Mouse (Mus musculus) heart, embryonic 12.5 days (tissue): ENCODE results near the gene Ndufs7. TPM values are rescaled to one million over a fixed set of nuclear protein-coding genes. Genes with fewer than 3 reads are reported as not detected.
A peak's percentile ranks its signal among the peaks of the same experiment; 100 is the strongest.

Source experiments
- ATAC-seq: fragments of 200-750 bp; cut with Nextera tagmentation; 2 replicates; pipeline ENCODE4 v1.8.0; 2017; ENCODE audit warnings: moderate TSS enrichment, moderate library complexity; ENCODE audit not compliant: insufficient number of reproducible peaks, low FRiP score
- H3K27ac ChIP-seq: fragments of 300-500 bp; sonication (generic); 2 replicates; pipeline ENCODE4 v1.5.1; 2016; ENCODE audit warnings: mild to moderate bottlenecking, moderate library complexity; ENCODE audit not compliant: poor library complexity, severe bottlenecking
- H3K27me3 ChIP-seq: fragments of 300-500 bp; sonication (generic); replicated peaks from 2 replicates; pipeline ENCODE4 v1.6.1; 2016; ENCODE audit warnings: mild to moderate bottlenecking, moderate library complexity
- H3K36me3 ChIP-seq: fragments of 300-500 bp; sonication (generic); 2 replicates; pipeline ENCODE4 v1.6.1; 2016; ENCODE audit warnings: mild to moderate bottlenecking, moderate library complexity
- H3K4me1 ChIP-seq: fragments of 300-500 bp; sonication (generic); replicated peaks from 2 replicates; pipeline ENCODE4 v1.6.1; 2016; ENCODE audit warnings: mild to moderate bottlenecking
- H3K4me2 ChIP-seq: fragments of 300-500 bp; sonication (generic); 2 replicates; pipeline ENCODE4 v1.6.1; 2016; ENCODE audit warnings: mild to moderate bottlenecking, moderate library complexity
- H3K4me3 ChIP-seq: fragments of 300-500 bp; sonication (generic); 2 replicates; pipeline ENCODE4 v1.5.1; 2016; ENCODE audit warnings: mild to moderate bottlenecking
- H3K9ac ChIP-seq: fragments of 300-500 bp; sonication (generic); 2 replicates; pipeline ENCODE4 v1.6.1; 2016; ENCODE audit warnings: mild to moderate bottlenecking, moderate library complexity
- H3K9me3 ChIP-seq: fragments of 300-500 bp; sonication (generic); replicated peaks from 2 replicates; pipeline ENCODE4 v1.6.1; 2016; ENCODE audit warnings: mild to moderate bottlenecking, moderate library complexity
- WGBS: fragments of 180-500 bp; shearing (Covaris S2); methylation state at CpG from one replicate; pipeline ENCODE4 v1.1.7; 2016; 5-methylcytosine and 5-hydroxymethylcytosine counted together
- polyA plus RNA-seq: library from polyadenylated mRNA; unstranded; fragments of >200 nt; fragmentation: Nextera tagmentation; extraction: Ambion mirVana; gene quantifications from 2 replicates; pipeline ENCODE4 v1.2.1, GENCODE M21; 2016

The Ndufs7 gene
- polyA plus RNA-seq, 1 experiment from 2014 or later, result 454 TPM

DNA sequence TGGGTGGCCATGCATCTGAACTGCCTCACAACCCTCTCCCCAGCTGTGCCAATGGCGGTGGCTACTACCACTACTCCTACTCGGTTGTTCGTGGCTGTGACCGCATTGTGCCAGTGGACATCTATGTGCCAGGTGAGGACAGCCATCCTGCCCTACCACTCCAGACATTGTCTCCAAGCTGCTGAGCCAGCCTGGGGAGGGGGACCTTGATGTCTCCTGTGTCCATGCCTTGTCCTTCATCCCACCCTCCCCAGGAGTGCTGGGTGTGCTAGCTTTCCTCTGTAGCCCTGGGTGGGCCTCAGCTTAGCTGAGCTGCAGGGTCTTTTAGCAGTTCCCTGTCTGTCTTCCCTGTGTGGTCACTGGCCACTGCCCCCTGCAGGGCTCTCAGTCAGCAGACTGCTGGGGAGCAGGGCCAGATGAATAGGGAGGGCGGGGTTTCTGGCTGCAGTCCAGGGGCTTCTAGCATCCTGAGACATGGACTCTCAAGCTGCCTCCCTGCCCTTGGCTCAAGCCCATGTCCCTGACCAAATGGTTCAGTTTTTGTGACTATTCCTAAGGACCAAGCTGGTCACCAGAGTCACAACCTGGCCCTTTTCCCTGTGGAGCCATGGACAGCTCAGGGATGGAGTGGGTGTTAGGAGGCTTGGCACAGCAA, 7.1 kb downstream of the Ndufs7 start:
- no peak overlapping the region for H3K4me2 ChIP-seq
- H3K9me3 ChIP-seq, result no peaks in the 10 kb centered on the region
- H3K9ac ChIP-seq, result no peak overlapping the region
- 87% methylated on average over 5 of the region's 5 CpGs for WGBS
- H3K36me3 ChIP-seq, result peaks cover 72% of the 10 kb centered on the region
- no peak overlapping the region for H3K27ac ChIP-seq
- no peaks in the 10 kb centered on the region for H3K27me3 ChIP-seq
- no peak overlapping the region for H3K4me3 ChIP-seq
- peaks cover 44% of the 10 kb centered on the region for H3K4me1 ChIP-seq
- no peak for ATAC-seq

DNA sequence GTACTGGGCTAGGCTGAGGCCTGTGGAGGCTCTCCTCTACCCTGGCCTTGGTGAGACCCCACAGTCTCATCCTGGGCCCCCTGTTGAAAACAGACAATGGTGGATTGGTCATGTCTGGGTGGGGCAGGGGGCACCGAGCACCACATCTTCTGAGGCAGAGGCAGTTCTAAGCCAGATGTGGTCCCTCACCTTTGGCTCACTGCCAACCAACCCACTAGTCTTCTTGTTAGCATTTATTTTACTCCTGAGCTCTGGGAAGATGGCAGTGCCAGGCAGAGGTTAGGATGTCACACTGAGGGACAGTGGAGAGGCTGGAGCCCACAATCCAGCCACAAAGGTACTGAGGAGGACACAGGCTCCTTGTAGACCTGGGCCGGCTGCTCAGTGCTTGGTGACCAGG, 9.0 kb downstream of the Ndufs7 start:
- WGBS, result 79% methylated on average over 2 of the region's 2 CpGs
- H3K9ac ChIP-seq, result no peak overlapping the region
- H3K9me3 ChIP-seq, result no peaks in the 10 kb centered on the region
- no peak for ATAC-seq
- H3K27ac ChIP-seq, result no peak overlapping the region
- H3K4me3 ChIP-seq, result no peak overlapping the region
- H3K4me2 ChIP-seq, result no peak overlapping the region
- H3K4me1 ChIP-seq, result peaks cover 37% of the 10 kb centered on the region
- peaks cover 62% of the 10 kb centered on the region for H3K36me3 ChIP-seq
- H3K27me3 ChIP-seq, result no peaks in the 10 kb centered on the region

DNA sequence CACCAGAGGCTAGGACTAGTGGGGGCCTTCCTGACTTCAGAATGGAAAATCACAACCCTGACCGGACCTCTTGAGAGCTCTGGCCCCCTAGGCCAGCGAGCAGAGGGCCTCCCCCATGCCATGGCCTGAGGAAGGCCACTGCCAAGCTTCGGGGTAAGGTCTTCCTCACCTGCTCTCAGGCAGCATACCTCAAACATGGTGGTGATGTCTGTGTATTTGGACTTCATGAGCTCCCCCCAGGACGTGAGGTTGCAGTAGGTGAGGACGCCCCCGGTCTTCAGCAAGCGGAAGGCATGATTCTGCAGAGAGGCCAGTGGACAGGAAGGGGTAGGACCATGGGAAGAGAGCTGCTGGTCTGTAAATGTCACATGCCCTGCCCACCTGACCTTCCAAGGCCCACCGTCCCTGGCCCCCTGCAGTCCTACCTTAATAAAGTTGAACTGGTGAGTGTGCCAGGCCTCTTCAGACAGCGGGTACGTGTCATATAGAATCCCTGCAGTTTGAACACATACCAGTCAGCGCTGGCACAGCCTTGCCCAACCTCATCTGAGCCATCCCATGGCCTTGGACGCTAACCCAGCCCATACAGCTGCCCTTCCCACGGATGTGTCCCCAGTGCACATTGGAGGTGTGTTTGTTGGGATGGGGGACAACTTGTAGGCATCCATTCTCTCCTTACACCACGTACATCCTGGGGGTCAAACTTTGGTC, 10.0 kb downstream of the Ndufs7 start:
- Histone ChIP-seq H3K27me3 (no peaks in the 10 kb centered on the region), H3K4me2 (peak overlapping the region; percentile 92), H3K9ac (peak overlapping the region; percentile 72; the same call in 1 of the 2 replicates), H3K4me1 (peaks cover 37% of the 10 kb centered on the region), H3K36me3 (peaks cover 52% of the 10 kb centered on the region), H3K9me3 (no peaks in the 10 kb centered on the region), H3K27ac (peak overlapping the region; percentile 4; the same call in 1 of the 2 replicates), H3K4me3 (no peak overlapping the region)
- 85% methylated on average over 14 of the region's 14 CpGs for WGBS
- no peak for ATAC-seq

DNA sequence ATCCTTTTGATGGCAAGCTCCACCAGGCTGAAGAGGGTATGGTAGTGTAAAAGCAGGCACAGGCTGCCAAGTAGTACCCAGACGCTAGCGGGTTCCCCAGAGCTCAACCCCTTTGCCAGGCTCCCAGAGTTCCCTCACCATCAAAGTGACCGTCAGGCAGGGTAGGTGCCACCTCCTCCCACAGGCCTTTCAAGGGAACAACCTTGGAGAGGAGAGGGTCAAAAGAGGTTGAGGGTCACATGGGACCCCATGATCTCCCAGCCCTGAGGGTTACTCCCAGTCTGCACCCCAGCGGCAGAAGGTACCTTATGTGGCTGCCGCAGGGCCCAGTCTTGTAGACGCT, 10.5 kb downstream of the Ndufs7 start:
- Histone ChIP-seq H3K9me3 (no peaks in the 10 kb centered on the region), H3K27me3 (no peaks in the 10 kb centered on the region), H3K4me1 (peaks cover 37% of the 10 kb centered on the region), H3K27ac (peak overlapping the region; percentile 95), H3K4me3 (peak overlapping the region; percentile 53), H3K36me3 (peaks cover 47% of the 10 kb centered on the region), H3K9ac (peak overlapping the region; percentile 72), H3K4me2 (peak overlapping the region; percentile 92)
- no peak for ATAC-seq
- 75% methylated on average over 6 of the region's 6 CpGs for WGBS

DNA sequence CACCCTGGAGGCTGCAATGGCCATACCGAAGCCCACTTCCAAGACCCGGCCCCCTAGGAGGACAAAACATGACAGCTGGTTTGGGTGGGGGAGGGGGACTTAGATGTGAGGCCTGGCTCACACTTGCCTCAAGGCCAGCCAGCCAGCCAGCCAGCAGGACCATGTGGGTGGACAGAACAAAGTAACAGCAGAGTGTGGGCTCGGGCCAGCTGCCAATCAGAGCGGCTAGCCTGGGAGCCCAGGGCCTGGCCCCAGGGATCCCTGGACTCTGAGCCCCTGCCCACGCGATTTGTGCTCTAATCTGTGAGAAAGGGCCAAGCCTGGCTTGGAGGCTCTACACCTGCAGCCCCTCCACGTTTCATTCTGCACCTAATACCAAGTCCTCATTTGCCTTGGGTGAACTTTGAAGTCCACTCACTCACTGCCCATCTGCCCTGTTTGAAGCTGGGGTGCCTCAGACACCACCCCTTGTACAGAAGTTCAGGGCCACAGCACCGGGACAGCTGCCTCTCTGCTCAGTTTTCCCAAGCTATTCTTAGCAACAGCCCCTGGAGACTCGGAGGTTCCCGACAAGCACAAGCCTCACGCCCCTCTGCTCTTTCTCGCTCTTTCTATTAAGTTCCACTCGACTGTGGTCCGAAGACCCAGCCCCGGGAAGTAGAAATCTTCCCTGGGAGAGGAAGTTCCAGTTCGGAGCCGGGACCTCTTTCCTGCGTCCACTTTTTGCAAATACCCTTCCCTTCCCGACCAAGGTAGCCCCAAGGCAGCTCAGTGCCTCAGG, 11.1 kb downstream of the Ndufs7 start:
- H3K9ac ChIP-seq, result peak overlapping the region; percentile 72
- H3K36me3 ChIP-seq, result peaks cover 41% of the 10 kb centered on the region
- H3K27me3 ChIP-seq, result no peaks in the 10 kb centered on the region
- H3K27ac ChIP-seq, result peak overlapping the region; percentile 95
- H3K4me2 ChIP-seq, result peak overlapping the region; percentile 92
- H3K4me1 ChIP-seq, result peaks cover 37% of the 10 kb centered on the region
- peak overlapping the region; percentile 53 for H3K4me3 ChIP-seq
- no peaks in the 10 kb centered on the region for H3K9me3 ChIP-seq
- no peak for ATAC-seq
- 4% methylated on average over 19 of the region's 19 CpGs for WGBS

DNA sequence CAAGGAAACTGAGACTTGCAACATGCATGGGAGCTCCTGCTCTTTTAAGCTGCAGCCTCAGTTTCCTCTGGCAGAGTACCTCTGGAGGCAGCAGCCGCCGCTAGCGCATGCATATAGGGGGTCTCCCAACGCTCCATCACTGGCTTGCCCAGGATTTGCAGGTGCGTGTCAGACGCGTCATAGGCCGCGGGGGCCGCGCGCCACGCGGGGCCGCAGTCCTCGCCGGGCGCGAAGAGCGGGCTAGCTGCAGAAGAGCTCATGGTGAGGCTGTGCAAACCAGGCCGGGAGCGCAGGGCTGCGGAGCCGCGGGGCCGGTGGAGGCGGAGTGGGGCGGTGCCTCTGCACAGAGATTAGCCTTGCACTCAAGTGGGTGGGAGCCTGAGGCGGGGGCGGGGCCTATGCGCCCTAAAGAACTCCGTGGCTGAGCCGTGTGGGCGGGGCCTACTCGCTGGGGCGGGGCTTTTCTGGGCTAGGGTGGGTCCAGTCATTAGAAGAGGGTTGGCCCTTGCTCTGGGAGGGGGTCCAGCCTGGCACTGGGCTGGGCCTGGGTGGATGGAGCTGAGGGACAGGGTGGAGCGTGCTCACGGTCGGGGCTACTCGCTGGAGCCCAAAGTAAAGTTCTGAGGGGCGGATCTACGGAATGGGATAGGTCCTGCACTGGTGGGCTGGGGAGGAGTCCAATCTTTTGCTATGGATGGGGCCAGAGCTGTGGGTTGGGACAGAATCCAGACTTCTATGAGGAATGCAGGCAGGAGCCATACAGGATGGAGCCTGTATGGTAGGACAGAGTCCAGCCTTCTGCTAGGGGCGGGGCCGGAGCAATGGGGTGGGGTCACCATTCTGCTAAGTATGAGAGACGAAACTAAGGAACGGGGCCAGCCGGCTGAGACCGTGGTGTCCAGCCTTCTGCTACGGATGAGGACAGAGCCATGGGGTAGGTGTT, 12.0 kb downstream of the Ndufs7 start, which contains the start of the genes Gamt and Dazap1:
TSS of gene Gamt (minus strand) at position 371 of the 943 bp plus-strand sequence.
TSS of gene Dazap1 (plus strand) at position 845 of the 943 bp plus-strand sequence.
- whole genome bisulfite sequencing, result under 1% methylated on average over 49 of the region's 49 CpGs
- Histone ChIP-seq H3K9ac (peak within 1 kb of the TSS; percentile 72), H3K9me3 (no peaks in the 10 kb centered on the region), H3K27ac (peak within 1 kb of the TSS; percentile 95), H3K27me3 (no peaks in the 10 kb centered on the region), H3K4me1 (peaks cover 37% of the 10 kb centered on the region), H3K4me3 (peak within 1 kb of the TSS; percentile 53), H3K36me3 (peaks cover 32% of the 10 kb centered on the region), H3K4me2 (peak within 1 kb of the TSS; percentile 92)
- peak; percentile 88 for ATAC-seq

DNA sequence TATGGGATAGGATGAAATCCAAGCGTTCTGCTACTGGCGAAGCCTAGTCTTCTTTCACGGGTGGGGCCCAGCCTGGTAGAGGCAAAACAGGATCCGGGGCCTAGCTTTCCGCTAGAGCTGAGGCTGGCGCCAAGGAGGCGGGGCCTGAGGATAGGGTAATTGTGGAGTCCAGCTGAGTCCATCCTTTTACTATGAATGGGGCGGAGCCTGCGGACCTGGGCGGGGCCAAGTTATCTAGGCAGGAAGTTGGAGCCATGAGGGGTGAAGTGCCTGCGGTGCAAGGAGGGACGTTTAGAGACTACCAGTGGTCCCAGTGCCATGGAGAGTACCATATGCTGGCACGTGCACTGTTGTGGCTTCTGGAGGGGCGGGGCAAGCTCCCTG, 12.7 kb downstream of the Ndufs7 start:
- peak overlapping the region; percentile 53 for H3K4me3 ChIP-seq
- H3K36me3 ChIP-seq, result peaks cover 25% of the 10 kb centered on the region
- H3K4me2 ChIP-seq, result peak overlapping the region; percentile 92
- H3K27me3 ChIP-seq, result no peaks in the 10 kb centered on the region
- H3K27ac ChIP-seq, result peak overlapping the region; percentile 95
- peak; percentile 77 for ATAC-seq
- no peaks in the 10 kb centered on the region for H3K9me3 ChIP-seq
- H3K4me1 ChIP-seq, result peaks cover 39% of the 10 kb centered on the region
- under 1% methylated on average over 14 of the region's 14 CpGs for WGBS
- peak overlapping the region; percentile 42 for H3K9ac ChIP-seq

DNA sequence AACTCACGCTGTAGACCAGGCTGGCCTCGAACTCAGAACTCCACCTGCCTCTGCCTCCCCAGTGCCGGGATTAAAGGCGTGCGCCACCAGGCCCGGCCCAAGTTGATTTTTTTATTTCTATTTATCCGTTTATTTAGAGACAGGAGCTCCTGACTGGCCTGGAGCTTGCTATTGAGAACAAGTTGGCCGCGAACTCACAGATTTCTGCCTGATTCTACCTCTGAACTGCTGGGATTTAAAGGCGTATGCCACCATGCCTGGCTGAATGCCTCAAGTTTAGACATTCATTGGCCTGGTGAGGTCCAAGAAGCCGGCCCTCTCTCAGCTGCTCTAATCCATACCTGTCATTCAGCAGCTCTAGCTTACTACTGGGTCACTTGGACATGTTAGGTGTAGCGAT, 13.2 kb downstream of the Ndufs7 start:
- H3K4me1 ChIP-seq, result peaks cover 45% of the 10 kb centered on the region

DNA sequence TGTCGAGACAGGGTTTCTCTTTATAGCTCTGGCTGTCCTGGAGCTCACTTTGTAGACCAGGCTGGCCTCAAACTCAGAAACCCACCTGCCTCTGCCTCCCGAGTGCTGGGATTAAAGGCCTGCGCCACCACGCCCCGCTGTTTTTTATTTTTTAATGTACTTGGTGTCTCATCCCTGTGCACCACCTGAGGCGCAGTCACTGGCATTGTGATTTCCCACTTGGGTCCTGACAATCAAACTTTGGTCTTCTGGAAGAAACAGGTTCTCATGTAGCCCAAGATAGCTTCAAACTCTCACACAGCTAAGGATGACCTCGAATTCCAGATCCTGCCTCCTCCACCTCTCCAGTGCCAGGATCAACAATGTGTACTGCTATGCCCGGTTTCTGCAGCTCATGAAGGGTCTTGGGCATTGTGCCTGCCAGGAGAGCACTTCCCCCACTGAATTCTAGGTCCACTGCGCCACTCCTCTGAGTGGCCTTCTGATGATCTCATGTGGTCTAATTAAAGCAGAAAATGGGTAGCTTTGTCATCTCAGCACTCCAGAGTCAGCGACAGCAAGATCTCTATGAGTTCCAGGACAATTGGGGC, 13.9 kb downstream of the Ndufs7 start:
- no peak overlapping the region for H3K9ac ChIP-seq
- no peak for ATAC-seq
- no peaks in the 10 kb centered on the region for H3K27me3 ChIP-seq
- H3K9me3 ChIP-seq, result no peaks in the 10 kb centered on the region
- peaks cover 25% of the 10 kb centered on the region for H3K36me3 ChIP-seq
- H3K4me1 ChIP-seq, result peaks cover 52% of the 10 kb centered on the region
- H3K27ac ChIP-seq, result no peak overlapping the region
- no peak overlapping the region for H3K4me3 ChIP-seq
- 90% methylated on average over 10 of the region's 10 CpGs for whole genome bisulfite sequencing
- no peak overlapping the region for H3K4me2 ChIP-seq

More for the DNA sequence above, 13.2 kb downstream of the Ndufs7 start:
- Histone ChIP-seq H3K4me3 (peak overlapping the region; percentile 53), H3K9me3 (no peaks in the 10 kb centered on the region), H3K4me2 (peak overlapping the region; percentile 92), H3K27me3 (no peaks in the 10 kb centered on the region), H3K36me3 (peaks cover 23% of the 10 kb centered on the region), H3K27ac (peak overlapping the region; percentile 95), H3K9ac (0 out of 2 replicates have a peak overlapping the region, but pooled peaks have one; percentile 42)
- no peak for ATAC-seq
- 68% methylated on average over 12 of the region's 12 CpGs for WGBS
